ENCODE assay signal across 7 mouse cellular contexts in the genomic region with DNA sequence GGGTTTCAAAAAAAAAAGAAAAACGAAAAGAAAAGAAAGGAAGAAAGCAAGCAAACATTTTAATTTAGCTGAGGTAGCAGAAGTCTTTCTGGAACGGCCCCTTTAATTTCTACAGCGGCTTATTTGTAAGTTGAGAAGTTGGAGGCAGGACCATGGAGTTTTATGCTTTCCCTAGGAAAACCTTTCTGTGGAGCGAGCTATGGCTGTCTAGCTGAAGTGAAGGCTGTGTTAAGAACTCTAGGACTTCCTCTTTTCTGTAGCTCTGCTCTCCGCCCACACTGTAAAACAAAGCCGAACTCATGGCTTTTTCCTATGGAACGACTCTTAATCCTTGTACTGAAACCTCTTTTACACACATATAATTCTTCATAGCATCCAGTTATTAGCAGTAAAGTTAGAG. TPM values are rescaled to one million over a fixed set of nuclear protein-coding genes. Genes with fewer than 3 reads are reported as not detected.
DNase-seq lines count a peak whose midpoint lies in the region; ATAC-seq and TF ChIP-seq lines count a peak whose summit lies in the region.

No protein-coding gene starts in this region.

- WGBS in heart, embryonic 16.5 days = 38% methylated on average over 7 of the region's 7 CpGs
- WGBS in liver, embryonic 16.5 days (ENCODE audit: insufficient replicate concordance) = 10% methylated on average over 7 of the region's 7 CpGs
- WGBS in cerebellum, adult 2 months = 55% methylated on average over 7 of the region's 7 CpGs

- no peak for TF ChIP-seq CTCF in G1E (IDR thresholded peaks at IDR 0.05; ENCODE audit: low read depth, low read length)
- TF ChIP-seq CTCF in cerebellum, adult 2 months (IDR thresholded peaks at IDR 0.05; ENCODE audit: borderline replicate concordance, insufficient read depth, low read depth, low read length) = no peak

- no peaks in the 10 kb centered on the region for H3K9me3 ChIP-seq in G1E (replicated peaks)
- H3K9me3 ChIP-seq in heart, embryonic 16.5 days (replicated peaks; ENCODE audit: control insufficient read depth, low read length) = no peaks in the 10 kb centered on the region
- H3K9me3 ChIP-seq in liver, embryonic 16.5 days (replicated peaks; ENCODE audit: control insufficient read depth, low read length) = no peaks in the 10 kb centered on the region

- peaks cover 32% of the 10 kb centered on the region for H3K4me1 ChIP-seq in G1E (ENCODE audit: insufficient read depth, low read depth, low read length)
- H3K4me1 ChIP-seq in heart, embryonic 16.5 days (ENCODE audit: control insufficient read depth, insufficient read depth, low read length) = peaks cover 12% of the 10 kb centered on the region
- H3K4me1 ChIP-seq in liver, embryonic 16.5 days (ENCODE audit: control insufficient read depth, low read depth, low read length) = peaks cover 33% of the 10 kb centered on the region
- H3K4me1 ChIP-seq in cerebellum, adult 2 months (ENCODE audit: control insufficient read depth, insufficient read depth, low read length) = no peaks in the 10 kb centered on the region; the same call in 1 of the 2 replicates

- no peak for ATAC-seq in G1E (ENCODE audit: extremely low read depth, insufficient number of reproducible peaks, low FRiP score, poor library complexity, severe bottlenecking)
- no peak for ATAC-seq in heart, embryonic 16.5 days (replicated peaks; ENCODE audit: extremely low read depth, insufficient read depth, low FRiP score)
- ATAC-seq in liver, embryonic 16.5 days (ENCODE audit: low read depth) = no peak

- H3K9ac ChIP-seq in heart, embryonic 16.5 days (ENCODE audit: low read length) = peak overlapping the region; percentile 57; the same call in 1 of the 2 replicates
- peak overlapping the region; percentile 73 for H3K9ac ChIP-seq in liver, embryonic 16.5 days (ENCODE audit: low read depth, low read length)

- no peak for TF ChIP-seq POLR2A in cerebellum, adult 2 months (IDR thresholded peaks at IDR 0.05; ENCODE audit: borderline replicate concordance, insufficient read depth, low read length)

- H3K27me3 ChIP-seq in G1E (ENCODE audit: insufficient read depth, low read length) = no peaks in the 10 kb centered on the region
- no peaks in the 10 kb centered on the region for H3K27me3 ChIP-seq in heart, embryonic 16.5 days (ENCODE audit: control insufficient read depth, insufficient read depth, low read length)
- no peaks in the 10 kb centered on the region for H3K27me3 ChIP-seq in liver, embryonic 16.5 days (ENCODE audit: control insufficient read depth, insufficient read depth, low read depth, low read length)
- no peaks in the 10 kb centered on the region for H3K27me3 ChIP-seq in cerebellum, adult 2 months (ENCODE audit: control insufficient read depth, insufficient read depth, low read length)

- H3K36me3 ChIP-seq in G1E (replicated peaks) = peaks cover 17% of the 10 kb centered on the region
- no peaks in the 10 kb centered on the region for H3K36me3 ChIP-seq in heart, embryonic 16.5 days (ENCODE audit: control insufficient read depth, insufficient read depth)
- H3K36me3 ChIP-seq in liver, embryonic 16.5 days (ENCODE audit: control insufficient read depth, insufficient read depth) = no peaks in the 10 kb centered on the region

- H3K4me2 ChIP-seq in heart, embryonic 16.5 days (ENCODE audit: low read depth, low read length) = peak overlapping the region; percentile 78
- peak overlapping the region; percentile 95 for H3K4me2 ChIP-seq in liver, embryonic 16.5 days (ENCODE audit: low read depth, low read length)

- H3K27ac ChIP-seq in heart, embryonic 16.5 days (ENCODE audit: low read length) = peak overlapping the region; percentile 62
- peak overlapping the region; percentile 49 for H3K27ac ChIP-seq in liver, embryonic 16.5 days (ENCODE audit: low read length)
- no peak overlapping the region for H3K27ac ChIP-seq in cerebellum, adult 2 months (ENCODE audit: insufficient read depth, low read length)

- H3K4me3 ChIP-seq in G1E (ENCODE audit: low read depth, low read length) = peak overlapping the region; percentile 52; the same call in 1 of the 2 replicates
- peak overlapping the region; percentile 40 for H3K4me3 ChIP-seq in heart, embryonic 16.5 days (ENCODE audit: low read length)
- peak overlapping the region; percentile 82 for H3K4me3 ChIP-seq in liver, embryonic 16.5 days (ENCODE audit: low read depth, low read length)
- no peak overlapping the region for H3K4me3 ChIP-seq in cerebellum, adult 2 months (replicated peaks; ENCODE audit: insufficient read depth, low read depth, low read length)

- peak; percentile 26 to 42 for DNase-seq in B cell, adult 2 months
- no peak for DNase-seq in G1E (ENCODE audit: low spot score)
- DNase-seq in thymus, postnatal 4 days = no peak
- no peak for DNase-seq in cerebellum, adult 2 months
- DNase-seq in spleen, postnatal 14 days (ENCODE audit: low spot score in 2 of 2) = no peak

RNA-seq across cellular contexts. Expression of a gene that starts 2.3 kb away (rescaled TPM):
- total RNA-seq in G1E (2014; fragmentation: Nextera tagmentation) (41.2 and 47.6 TPM in 2 replicates), G1E (2017) (12.5 and 12.9 TPM in 2 replicates)
- 30.0 and 42.5 TPM in 2 replicates for polyA plus RNA-seq in G1E (2012)
- polyA plus RNA-seq in heart, embryonic 16.5 days (2015; fragmentation: Nextera tagmentation; extraction: Ambion mirVana) = 19.2 and 20.9 TPM in 2 replicates
- 12.2 and 15.0 TPM in 2 replicates for polyA plus RNA-seq in liver, embryonic 16.5 days (2015; fragmentation: Nextera tagmentation; extraction: Ambion mirVana)
- 8.7 and 9.9 TPM in 2 replicates for polyA plus RNA-seq in cerebellum, adult 2 months (2012; rRNA removed)

RNA-seq across cellular contexts. Expression of a gene that starts 2.5 kb away (rescaled TPM):
- 86.3 and 95.7 TPM in 2 replicates for total RNA-seq in G1E (2014; fragmentation: Nextera tagmentation)
- total RNA-seq in G1E (2017) = 32.1 and 40.8 TPM in 2 replicates
- polyA plus RNA-seq in G1E (2012) = 23.3 and 26.8 TPM in 2 replicates
- polyA plus RNA-seq in heart, embryonic 16.5 days (2015; fragmentation: Nextera tagmentation; extraction: Ambion mirVana) = 8.4 and 9.0 TPM in 2 replicates
- polyA plus RNA-seq in liver, embryonic 16.5 days (2015; fragmentation: Nextera tagmentation; extraction: Ambion mirVana) = 10.0 and 10.2 TPM in 2 replicates
- polyA plus RNA-seq in cerebellum, adult 2 months (2012; rRNA removed) = 0.20 and 0.21 TPM in 2 replicates

Comparison
In these comparisons a context has a peak if more than half of its experiments do, and no peak if none do; other contexts are left out.
1. DNase-seq: peak in B cell, adult 2 months (2 of 2); none in G1E (single experiment), thymus, postnatal 4 days (single experiment), cerebellum, adult 2 months (0 of 2) and spleen, postnatal 14 days (0 of 2).